Mouse (Mus musculus) heart, adult 18-20 months (tissue): ENCODE results near the gene Cox19. TPM values are rescaled to one million over a fixed set of nuclear protein-coding genes. Genes with fewer than 3 reads are reported as not detected.
"Not testable (repeated sequence)": the region's sequence is repeated elsewhere in the genome, so short reads cannot be mapped to it uniquely, and the experiment has no call there.

Experiments used
- DNase-seq, 2 experiments: peaks; one replicate each; pipeline ENCODE4 v3.0.0; 2021 to 2022; ENCODE audit warnings: mixed read lengths in 1 of 2
- long read RNA-seq, 2 experiments: library from polyadenylated mRNA; stranded (forward); transcript quantifications; one replicate each; pipeline ENCODE4 v2.0.0; 2021
- total RNA-seq, 2 experiments: library from RNA; stranded (reverse); gene quantifications; 2 replicates each; pipeline ENCODE4 v1.2.3; 2021

The Cox19 gene
- 100 to 1,000 TPM in 1 of 2 experiments, 10 to 100 TPM in 1; 82.6 to 103 TPM for total RNA-seq
- long read RNA-seq, experiment 1, transcript Cox19-201 (3 exons, 2,461 nt) = major isoform, 51 of 63 reads
- long read RNA-seq, experiment 1, partial matches to known transcripts = 0 of 63 reads
- long read RNA-seq, experiment 1, other reads (novel, unspliced or antisense) = 10 of 63 reads
- long read RNA-seq, experiment 2, transcript Cox19-201 (3 exons, 2,461 nt) = major isoform, 36 of 48 reads
- long read RNA-seq, experiment 2, partial matches to known transcripts = 0 of 48 reads
- long read RNA-seq, experiment 2, other reads (novel, unspliced or antisense) = 11 of 48 reads

DNA sequence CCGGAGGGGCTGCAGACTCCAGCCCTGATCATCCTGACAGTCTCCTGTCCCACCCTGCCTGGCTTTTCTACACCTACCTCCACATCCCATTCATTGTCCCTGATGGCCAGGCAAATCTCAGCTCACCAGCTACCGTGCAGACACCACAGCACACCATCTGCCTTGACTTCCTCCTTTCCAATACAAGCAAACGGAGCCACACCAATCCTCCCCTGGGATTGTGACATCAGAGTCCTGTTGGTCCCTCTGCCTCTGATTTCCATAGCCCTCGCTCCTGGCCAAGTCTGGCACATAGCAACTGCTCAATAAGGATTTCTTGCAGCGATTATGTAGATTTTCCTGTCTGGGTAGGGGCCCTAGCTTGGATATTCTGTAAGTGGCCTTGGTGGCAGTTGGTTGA is at the start of gene Cox19:
Cox19 (minus strand) TSS at position 285 of the 400 bp plus-strand sequence.
- DNase-seq = no peak

DNA sequence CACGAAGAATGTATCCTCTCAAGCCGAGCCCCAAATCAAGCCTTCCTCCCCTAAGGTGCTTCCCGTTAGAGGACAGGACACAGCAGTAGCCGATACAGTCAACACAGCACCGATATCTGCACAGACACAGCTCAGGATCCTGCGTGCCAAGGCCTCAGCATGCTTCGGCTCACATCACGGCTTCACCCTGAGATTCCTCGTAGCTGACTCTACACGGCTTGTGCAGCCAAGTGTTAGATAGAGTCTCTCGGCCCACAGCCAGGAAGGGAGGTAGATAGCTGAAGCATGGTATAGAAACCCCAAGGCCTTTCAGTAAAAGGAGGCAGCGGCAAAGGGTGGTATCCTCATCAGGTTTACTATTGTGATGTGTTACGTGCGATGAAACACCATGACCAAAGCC is 48.8 kb upstream of the Cox19 start:
- DNase-seq = peak in 1 of 2 experiments; percentile 12

DNA sequence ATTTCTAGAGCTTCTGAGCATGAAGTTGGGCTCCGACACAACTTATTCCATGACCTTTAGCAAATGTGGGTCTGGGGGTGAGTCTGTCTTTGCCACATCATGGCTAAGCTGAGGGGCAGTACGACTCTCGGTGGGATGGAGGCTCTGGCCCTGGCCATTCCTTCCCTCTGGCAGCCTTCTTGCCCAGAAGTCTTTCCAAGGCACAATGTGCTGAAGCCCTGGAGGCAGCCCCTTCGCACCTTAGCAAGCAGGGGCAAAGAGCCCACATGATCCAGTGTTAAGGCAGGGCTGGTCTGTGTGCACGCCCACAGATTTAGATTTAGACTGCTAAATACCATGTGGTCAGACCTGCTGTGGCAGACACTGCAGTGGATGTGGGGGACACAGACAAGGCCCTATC is 47.6 kb upstream of the Cox19 start:
- DNase-seq = no peak

DNA sequence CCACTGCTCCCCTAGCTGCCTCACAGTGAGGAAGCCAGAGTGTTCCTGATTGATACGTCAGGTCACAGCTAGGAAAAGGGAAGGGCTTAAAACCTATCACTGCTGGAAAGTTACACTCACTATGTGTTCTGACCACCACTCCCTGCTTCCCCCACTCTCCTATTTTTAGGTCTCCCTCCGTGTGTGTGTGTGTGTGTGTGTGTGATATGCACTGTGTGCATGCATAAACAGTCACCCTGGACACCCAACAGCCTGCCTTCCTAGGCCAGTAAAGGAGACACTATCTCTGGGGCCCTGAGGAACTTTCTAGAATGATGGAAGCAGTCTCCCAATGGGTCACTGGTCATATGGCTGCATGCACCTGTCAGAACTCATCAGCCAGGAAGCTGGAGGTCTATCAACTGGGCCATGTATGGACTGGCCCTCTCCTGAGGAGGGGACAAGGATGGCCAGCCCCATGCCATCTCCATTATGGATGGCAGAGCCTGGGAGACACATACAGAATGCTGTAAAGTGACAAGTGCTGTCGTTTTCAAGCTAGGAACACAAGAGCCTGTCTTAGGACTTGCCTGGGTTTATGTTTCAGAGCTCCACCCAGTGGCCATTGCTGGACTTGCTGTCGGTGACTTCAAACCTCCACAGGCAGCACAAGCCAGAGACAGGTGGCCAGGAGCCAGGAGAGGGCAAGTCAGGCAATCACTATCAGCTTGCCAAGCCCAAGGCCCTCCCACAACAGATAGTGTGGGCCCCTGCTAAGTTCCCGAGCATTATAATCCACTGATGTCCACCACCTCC is 46.9 kb upstream of the Cox19 start:
- peak; percentile 95 to 99 for DNase-seq

DNA sequence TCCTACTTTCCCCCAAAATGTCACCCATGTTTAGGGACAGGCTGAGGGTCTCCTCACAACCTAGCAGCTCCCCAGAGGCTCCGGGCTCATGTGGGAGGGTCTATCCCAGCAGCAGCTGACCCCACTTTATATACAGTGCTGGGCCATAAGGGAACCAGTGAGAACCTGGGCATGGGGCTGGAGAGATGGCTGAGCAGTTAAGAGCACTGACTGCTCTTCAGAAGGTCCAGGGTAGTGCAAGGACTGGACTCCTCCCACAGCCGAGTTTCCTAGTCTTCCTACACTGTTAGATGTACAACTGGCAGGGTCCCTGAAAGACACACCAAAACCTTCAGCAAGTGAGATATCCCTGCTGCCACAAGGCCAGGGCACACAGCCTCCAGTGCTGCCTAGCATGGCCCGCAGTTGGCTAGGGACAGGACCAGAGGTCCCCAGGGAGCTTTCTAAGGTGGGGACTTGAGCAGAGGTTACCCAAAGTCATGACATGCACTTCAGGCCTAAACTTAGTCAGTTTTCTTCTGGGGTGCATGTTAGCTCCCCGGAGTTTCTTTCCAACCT is 46.2 kb upstream of the Cox19 start:
- peak in 1 of 2 experiments; percentile 13 for DNase-seq

DNA sequence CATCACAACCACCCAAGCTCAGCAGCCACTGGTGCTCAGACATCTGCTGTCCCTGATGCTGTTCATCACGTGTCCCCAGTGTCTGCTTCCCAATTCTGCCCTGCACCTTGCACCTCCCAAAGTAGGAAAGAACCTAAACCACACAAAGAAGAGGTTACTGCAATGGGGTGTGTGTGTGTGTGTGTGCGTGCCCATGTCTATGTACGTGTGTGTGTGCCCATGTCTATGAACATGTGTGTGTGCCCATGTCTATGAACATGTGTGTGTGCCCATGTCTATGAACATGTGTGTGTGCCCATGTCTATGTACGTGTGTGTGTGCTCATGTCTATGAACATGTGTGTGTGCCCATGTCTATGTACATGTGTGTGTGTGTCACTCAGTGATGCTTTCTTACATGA is 44.3 kb upstream of the Cox19 start:
- no peak for DNase-seq

DNA sequence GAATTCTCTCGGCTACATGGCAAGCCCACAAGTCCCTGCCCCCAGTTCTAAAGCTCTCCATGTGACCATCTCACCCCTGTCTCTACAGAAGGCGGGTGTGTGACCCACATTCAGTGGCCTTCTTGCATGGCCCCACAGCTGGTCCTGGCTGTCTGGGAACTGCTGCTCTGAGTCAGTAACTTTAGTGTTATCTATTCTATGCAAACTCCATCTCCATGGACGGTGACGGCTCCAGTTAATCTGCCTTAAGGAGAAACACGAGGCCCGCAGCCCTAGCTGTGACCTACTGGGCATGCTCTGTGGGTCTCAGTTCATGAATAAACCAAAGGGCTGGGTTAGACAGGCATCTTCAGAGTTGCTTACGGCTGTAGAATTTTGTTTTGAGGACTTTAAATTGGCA is 43.2 kb upstream of the Cox19 start:
- DNase-seq = peak in 1 of 2 experiments; percentile 19

DNA sequence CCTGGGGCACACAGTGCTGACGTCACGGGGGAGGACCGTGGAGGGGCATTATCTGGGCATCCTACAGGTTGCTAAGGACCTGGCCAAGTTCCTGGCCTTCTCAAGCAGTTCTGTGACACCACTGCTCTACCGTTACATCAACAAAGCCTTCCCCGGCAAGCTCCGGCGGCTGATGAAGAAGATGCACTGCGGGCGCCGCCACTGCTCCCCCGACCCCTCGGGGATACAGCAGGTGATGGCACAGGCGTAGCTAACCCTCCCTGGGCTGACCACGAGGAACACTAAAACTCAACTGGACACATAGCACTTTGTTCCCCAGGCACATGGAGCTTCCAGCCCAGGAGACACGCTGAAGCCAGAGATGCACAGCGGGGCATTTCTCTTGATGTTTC is 42.0 kb upstream of the Cox19 start:
- no peak for DNase-seq

DNA sequence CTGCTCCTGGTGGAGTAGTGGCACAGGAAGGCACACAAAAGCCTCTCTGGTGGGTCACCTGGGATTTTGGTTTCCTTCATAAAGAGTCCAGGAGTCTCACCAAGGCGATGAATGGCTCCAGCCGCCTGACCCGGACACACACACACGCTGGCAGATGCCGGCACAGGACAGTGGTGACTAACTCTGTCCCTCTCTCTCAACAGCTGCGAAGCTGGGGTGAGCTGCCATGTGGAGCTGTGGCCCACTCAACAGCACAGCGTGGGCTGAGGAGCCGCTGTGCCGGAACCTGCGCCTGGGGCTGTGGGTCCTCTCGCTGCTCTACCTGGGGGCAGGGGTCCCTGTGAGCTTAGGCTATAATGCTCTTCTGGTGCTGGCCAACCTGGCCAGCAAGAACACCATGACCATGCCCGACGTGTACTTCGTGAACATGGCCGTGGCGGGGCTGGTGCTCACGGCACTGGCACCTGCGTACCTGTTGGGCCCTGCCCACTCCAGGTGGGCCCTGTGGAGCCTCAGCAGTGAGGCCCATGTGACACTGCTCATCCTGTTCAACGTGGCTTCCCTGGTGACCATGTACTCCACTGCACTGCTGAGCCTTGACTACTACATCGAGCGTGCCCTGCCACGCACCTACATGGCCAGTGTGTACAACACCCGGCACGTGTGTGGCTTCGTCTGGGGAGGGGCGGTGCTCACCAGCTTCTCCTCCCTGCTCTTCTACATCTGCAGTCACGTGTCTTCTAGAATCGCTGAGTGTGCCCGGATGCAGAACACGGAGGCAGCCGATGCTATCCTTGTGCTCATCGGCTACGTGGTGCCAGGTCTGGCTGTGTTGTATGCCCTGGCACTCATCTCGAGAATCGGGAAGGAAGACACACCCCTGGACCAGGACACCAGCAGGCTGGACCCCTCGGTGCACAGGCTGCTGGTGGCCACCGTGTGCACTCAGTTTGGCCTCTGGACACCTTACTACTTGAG is 41.3 kb upstream of the Cox19 start:
- DNase-seq = no peak

DNA sequence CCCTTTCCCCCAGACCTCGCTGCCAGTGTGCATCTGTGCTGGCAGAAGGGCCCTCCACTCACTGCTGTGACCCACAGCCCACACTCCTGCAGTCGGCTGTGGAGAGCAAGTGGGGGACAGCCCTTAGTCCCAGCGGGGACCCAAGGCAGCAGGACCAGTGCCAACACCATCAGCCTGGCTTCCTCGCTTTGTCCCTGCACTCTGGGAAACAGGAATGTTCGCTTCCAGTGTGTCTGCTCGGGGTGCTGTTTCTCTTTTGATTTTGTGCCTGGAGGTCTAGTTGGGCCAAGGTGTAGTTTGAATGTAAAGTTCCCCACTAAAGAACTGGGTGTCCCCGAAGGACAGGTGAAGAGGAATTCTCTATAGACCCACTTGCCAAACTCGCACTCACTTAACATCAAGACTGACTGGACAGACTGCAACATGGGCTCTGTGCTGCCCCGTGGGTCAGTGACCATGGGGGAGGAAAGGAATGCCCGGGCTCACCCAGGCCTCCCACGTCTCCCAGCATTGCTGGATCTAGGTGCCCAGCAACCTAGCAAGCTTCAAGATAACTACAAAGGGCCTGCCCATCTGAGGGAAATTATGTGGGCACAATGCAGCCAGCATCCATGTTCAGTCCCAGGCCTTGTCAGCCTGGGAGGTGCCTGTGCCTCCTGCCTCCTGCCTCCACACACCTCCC is 40.2 kb upstream of the Cox19 start:
- peak; percentile 55 to 72 for DNase-seq

DNA sequence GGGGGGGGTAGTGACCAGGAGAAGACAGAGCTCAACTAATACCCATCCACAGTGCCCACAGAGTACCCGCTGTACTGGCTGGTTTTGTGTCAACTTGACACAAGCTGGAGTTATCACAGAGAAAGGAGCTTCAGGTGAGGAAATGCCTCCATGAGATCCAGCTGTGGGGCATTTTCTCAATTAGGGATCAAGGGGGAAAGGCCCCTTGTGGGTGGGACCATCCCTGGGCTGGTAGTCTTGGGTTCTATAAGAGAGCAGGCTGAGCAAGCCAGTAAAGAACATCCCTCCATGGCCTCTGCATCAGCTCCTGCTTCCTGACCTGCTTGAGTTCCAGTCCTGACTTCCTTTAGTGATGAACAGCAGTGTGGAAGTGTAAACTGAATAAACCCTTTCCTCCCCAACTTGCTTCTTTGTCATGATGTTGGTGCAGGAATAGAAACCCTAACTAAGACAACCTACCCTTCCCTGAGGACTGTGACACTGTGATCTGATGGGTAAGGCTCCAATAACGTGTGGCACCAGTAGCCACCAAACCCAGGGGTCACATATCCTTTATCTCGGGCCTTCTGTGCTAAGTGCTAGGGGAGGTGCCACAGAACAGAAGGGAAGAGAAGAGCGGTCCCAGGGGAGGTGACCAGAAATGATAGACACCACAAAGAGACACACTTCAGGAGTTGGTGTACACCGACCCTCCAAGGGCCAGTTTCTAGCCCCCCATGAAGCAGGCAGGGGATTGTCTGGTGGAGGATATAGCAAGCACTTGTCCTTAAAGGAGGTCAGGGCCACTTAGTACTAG is 39.3 kb upstream of the Cox19 start:
- DNase-seq = not testable (repeated sequence)

DNA sequence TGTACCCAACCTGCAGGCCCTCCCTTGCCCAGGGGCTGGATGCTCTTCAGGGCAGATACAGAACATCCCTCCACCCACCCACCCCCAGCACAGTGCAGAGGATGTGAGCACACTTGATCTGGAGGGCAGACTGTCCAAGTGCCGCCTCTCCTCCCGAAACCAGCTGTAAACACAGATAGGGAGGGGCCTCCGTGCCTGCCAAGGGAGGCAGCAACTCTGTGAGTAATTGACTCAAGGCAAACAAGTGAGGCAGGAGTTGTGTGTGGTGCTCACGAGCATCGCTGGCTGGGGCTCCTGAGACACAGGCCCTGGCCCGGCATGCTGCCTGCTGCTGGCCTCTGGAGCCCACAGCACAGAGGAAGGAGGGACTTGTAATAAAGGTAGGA is 38.5 kb upstream of the Cox19 start:
- DNase-seq = peak; percentile 86 to 91

DNA sequence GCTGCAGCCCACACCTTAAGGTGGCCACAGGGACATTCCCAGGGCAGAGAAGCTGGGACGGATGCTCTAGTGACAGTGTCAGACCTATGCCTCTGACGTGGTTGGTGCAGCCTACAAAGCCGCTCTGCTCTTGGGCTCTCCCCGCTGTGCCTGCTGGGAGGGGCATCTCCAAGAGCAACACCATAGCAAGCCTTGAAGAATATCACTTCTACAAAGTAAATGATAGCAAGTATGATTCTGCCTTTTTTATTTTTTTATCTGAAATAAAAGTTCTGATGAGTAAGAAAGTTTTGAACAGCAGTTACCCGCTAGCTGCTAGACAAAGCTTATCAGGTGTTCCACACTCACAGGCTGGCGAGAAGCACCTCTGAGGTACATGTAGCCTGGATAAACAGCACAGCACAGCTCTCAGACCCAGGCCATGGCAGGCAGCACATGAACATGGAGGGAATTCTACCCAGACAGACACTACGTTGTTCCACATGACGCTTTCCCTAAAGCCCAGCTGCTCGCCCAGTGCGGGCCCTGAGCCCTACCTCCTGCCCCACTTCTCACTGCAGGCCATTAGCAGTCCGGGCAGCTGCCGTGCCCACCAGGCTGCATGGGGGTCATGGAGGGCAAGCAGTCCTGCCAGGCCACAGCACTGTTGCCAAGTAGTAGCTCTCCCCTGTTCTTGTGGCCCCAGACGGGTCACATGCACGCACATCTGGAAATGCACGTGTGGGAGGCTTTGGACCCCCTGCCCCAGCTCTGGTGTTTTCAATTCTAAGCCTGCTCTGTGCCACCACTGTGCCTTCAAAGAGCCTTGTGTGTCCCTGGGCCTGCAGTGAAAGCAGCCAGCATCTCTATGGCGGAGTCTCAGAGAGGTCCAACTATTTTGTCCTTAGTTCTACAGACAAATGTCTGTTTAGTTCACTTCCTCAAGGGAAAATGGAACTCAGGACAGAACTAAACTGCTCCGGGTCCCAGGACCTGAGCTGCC is 37.8 kb upstream of the Cox19 start:
- no peak for DNase-seq

DNA sequence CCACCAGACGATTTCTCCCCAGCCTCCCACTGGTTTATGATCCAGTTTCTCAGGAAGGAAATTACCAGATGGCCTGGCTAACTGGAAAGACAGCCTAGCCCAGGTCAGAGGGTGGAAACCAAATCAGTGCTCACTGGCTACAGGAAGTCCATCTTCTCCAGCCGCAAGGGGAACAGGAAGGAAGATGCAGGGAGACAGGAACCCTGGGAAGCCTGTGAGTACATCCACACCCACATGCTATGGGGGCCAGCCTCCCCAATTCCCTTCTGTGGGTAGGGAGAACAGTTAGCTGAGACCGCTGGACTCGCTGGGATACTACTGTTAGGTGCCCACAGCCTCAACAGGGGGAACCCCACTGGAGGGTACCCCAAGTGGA is 37.0 kb upstream of the Cox19 start:
- DNase-seq = peak; percentile 58 to 84

DNA sequence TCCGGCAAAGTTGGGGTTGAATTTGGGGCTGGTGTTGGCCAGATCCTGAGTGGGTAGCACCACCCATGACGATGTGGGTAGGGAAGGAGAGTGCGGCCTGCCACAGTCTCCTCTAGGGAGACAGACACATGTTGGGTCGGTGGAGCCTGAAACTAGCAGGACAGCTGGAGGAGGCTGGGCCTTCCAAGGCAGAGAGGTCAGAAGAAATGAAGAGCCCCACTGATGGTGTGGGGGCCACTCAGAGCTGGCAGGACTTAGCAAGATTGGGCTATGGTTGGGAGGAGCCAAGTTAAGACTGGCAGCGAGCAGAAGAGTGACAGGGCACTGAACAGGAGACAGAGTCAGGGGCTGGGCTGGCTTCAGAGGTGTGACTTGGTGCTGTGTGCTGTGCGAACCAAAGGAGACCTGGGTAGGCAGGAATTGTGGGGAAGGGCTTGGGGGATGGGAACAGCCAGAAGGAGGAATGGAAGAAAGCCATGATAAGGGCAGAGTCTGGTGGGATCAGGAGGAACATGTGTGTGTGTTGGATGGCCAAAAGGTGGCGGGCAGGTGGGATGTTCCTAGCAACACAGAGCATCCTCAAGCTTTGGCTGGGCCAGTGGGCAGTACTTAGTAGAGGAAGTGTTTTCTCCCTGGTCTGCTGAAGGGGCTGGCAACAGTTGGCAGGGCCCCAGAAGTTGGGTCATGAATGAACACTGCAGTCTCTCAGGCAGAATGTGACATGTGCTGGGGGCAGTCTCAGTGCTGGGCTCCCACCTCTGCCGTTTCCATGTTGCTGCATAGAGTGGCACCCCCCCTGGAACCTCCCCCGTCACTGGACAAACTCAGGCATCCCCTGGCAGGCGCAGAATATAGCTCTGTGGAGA is 36.3 kb upstream of the Cox19 start:
- peak in 1 of 2 experiments; percentile 46 for DNase-seq

DNA sequence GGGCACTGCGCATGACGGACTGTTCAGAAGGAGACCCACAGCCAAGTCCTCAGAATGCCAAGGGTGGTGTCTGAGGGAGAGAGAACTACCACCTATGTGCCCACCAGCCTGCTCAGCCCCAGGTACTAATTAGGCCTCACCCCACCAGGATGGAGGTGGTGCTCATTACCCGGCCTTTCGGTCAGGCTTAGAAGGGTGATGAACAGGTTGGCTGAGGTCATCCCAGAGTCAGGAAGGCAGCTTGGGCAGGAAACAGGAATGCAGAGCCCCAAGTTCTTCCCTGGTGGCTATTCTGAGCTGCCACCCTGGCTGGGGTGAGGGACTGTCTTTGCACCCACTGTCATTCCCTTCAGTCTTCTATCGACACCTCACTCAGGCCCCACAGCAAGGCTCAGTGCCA is 34.8 kb upstream of the Cox19 start:
- no peak for DNase-seq

DNA sequence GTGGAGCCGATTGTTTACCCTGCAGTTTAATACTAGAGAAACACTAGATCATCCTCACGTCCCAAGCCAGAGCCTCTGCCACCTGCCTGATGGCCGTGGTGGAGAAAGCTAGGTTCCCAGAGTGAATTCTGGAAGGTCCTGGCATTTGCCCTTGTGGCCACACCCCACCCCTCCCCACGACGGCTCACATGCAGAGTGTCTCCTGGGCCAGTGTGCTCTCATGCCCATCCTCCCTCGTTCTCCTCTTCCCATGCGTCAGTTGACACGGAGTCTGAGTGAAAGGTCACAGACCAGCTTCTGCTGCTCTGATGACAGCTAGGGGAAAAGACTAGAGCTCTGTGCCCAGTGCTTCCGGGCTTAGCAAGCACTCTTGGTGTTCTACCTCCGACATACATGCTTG is 33.3 kb upstream of the Cox19 start:
- DNase-seq = peak; percentile 77 to 84

DNA sequence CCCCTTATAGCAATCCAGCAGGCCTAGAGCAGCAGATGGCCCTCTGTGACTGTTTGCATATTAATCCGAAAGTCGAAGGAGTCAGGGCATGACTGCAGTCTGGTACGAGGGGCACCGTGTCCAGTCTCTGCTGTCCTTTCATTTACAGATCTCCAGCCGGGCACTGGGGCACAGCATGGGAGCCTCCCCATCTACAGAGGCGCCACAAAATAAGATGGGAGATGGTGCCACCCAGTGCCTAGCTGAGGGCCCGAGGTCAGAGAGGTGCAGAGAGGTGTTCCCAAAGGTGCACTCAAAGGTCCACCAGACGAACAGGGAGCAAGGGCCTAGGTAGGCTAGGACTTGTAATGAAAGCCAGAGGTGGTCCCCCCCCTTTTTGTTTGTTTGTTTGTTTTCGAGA is 32.0 kb upstream of the Cox19 start:
- no peak for DNase-seq
